Mouse (Mus musculus): ENCODE data around the gene Csgalnact2. TPM values are rescaled to one million over a fixed set of nuclear protein-coding genes. Genes with fewer than 3 reads are reported as not detected.
A peak's percentile ranks its signal among the peaks of the same experiment; 100 is the strongest.

Csgalnact2 gene
- total and polyA plus RNA-seq, 3 experiments: 2.2 to 6.4 (median 3.0) TPM

DNA sequence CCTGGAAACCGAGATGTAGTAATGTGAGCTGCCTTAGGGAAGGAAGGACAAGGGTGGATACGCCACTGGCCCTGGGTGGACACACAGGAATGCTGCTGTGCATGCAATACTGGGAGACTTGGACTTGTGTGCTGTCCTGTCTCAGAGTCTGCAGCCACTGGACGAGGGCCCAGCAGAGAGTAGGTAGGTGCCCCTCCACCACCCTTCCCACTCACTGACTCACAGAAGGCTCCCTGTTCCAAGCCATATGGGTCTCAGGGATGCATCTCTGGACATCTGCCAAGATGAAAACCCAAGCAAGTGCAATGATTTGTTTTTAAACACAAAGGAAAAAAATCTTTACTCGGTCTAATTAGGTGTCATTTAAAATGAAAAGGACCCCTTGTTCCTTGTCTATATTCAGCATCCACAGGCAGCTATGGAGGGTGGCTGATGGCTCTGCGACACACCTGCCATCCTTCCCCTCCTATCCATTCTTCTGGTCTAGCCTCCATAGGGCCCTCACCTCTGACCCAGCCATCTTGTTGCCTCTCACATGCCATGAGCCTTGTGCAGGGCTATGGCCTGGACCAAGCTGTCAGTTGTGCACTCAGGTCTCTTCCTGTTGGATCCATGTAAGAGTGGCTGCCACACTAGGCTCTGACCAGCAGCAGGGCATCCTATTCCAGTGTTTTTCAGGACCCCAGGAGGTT lies 68.5 kb downstream of the Csgalnact2 start:
- H3K36me3 ChIP-seq (replicated peaks in 1 of 2; ENCODE audit: control insufficient read depth in 1 of 2, insufficient read depth in 1 of 2, low read length in 1 of 2): no peaks in the 10 kb centered on the region
- no peak overlapping the region for H3K27ac ChIP-seq (ENCODE audit: insufficient read depth, low read depth)
- H3K79me2 ChIP-seq (replicated peaks; ENCODE audit: control insufficient read depth, extremely low read depth, insufficient read depth, poor library complexity, severe bottlenecking): no peaks in the 10 kb centered on the region
- H3K4me3 ChIP-seq (replicated peaks in 1 of 3; ENCODE audit: low read depth in 2 of 3, low read length in 2 of 3, poor library complexity in 1 of 3): no peak overlapping the region
- no peak overlapping the region for H3K9ac ChIP-seq (ENCODE audit: insufficient read depth, low read depth)
- H3K4me2 ChIP-seq (ENCODE audit: insufficient read depth, low read depth, poor library complexity, severe bottlenecking): no peak overlapping the region
- H3K4me1 ChIP-seq (ENCODE audit: control insufficient read depth in 1 of 2, insufficient read depth in 2 of 2): peaks cover 0 to 9% of the 10 kb centered on the region in 2 experiments; a peak in 2 of 4 replicates
- DNase-seq (ENCODE audit: extremely low read depth): no peak
- in situ Hi-C loops (cut with MboI; ENCODE audit: low pct_ligation_motif_present, low pct_unique_long_range_greater_than_20kb, low sequenced_read_pairs): no loop called here
- no peaks in the 10 kb centered on the region for H3K9me3 ChIP-seq (replicated peaks; ENCODE audit: low read length)
- TF ChIP-seq MAZ (IDR thresholded peaks at IDR 0.05; ENCODE audit: low read depth, low read length): no peak
- TF ChIP-seq RCOR1 (conservative IDR thresholded peaks at IDR 0.05; ENCODE audit: low read depth, low read length): no peak
- TF ChIP-seq SIN3A (IDR thresholded peaks at IDR 0.05; ENCODE audit: low read length): no peak
- no peak for TF ChIP-seq UBTF (IDR thresholded peaks at IDR 0.05; ENCODE audit: low read depth, low read length)
- TF ChIP-seq TCF12 (IDR thresholded peaks at IDR 0.05; ENCODE audit: low read depth, low read length): no peak
- TF ChIP-seq CHD2 (IDR thresholded peaks at IDR 0.05; ENCODE audit: low read length): no peak
- peaks cover 87% of the 10 kb centered on the region for H3K27me3 ChIP-seq (replicated peaks)
- dilution Hi-C loops (cut with MboI; ENCODE audit: extremely low pct_ligation_motif_present, extremely low pct_unique_long_range_greater_than_20kb, low sequenced_read_pairs): no loop called here

DNA sequence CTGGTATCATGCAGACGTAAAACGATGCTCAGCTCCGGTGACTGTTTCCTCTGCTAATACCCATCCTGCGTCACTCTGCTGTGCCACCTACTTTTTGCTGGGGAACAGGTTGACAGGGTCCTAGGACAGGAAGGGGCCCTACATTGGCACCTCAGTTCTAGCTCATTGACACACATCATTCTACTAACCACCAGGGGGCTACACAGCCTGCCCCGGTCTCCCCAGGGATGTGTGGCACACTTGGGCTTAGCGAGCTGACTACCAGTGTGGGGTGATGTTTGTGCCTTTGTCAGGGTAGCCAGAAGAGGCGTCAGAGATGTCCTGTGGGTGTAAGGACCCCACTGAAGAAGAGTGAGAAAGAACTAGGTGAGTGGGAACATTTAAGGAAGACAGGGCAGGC lies 71.2 kb downstream of the Csgalnact2 start:
- TF ChIP-seq CTCF (conservative IDR thresholded peaks at IDR 0.05 in 1 of 2, IDR thresholded peaks at IDR 0.05 in 1 of 2; ENCODE audit: low read depth in 2 of 2, low read length in 2 of 2) (peak in 1 of 2 experiments; percentile 61; a peak in 2 of 4 replicates), POLR2AphosphoS2 (IDR thresholded peaks at IDR 0.05; ENCODE audit: low read depth, low read length) (no peak), BHLHE40 (IDR thresholded peaks at IDR 0.05; ENCODE audit: low read depth, low read length) (no peak), JUN (IDR thresholded peaks at IDR 0.05; ENCODE audit: insufficient read depth, low read depth, low read length) (no peak), RAD21 (IDR thresholded peaks at IDR 0.05; ENCODE audit: low read depth, low read length) (peak; percentile 2), ELF1 (IDR thresholded peaks at IDR 0.05; ENCODE audit: low read depth, low read length) (no peak), SMC3 (IDR thresholded peaks at IDR 0.05; ENCODE audit: low read depth, low read length) (peak; percentile 38; the same call in 1 of the 2 replicates), MAZ (IDR thresholded peaks at IDR 0.05; ENCODE audit: low read depth, low read length) (no peak)
- peaks cover 0 to 9% of the 10 kb centered on the region in 2 experiments; a peak in 2 of 4 replicates for H3K4me1 ChIP-seq (ENCODE audit: control insufficient read depth in 1 of 2, insufficient read depth in 2 of 2)
- in situ Hi-C loops (cut with MboI; ENCODE audit: low pct_ligation_motif_present, low pct_unique_long_range_greater_than_20kb, low sequenced_read_pairs): no loop called here
- no peaks in the 10 kb centered on the region for H3K79me2 ChIP-seq (replicated peaks; ENCODE audit: control insufficient read depth, extremely low read depth, insufficient read depth, poor library complexity, severe bottlenecking)
- no peaks in the 10 kb centered on the region for H3K36me3 ChIP-seq (replicated peaks in 1 of 2; ENCODE audit: control insufficient read depth in 1 of 2, insufficient read depth in 1 of 2, low read length in 1 of 2)
- no peak overlapping the region for H3K9ac ChIP-seq (ENCODE audit: insufficient read depth, low read depth)
- H3K4me2 ChIP-seq (ENCODE audit: insufficient read depth, low read depth, poor library complexity, severe bottlenecking): no peak overlapping the region
- dilution Hi-C loops (cut with MboI; ENCODE audit: extremely low pct_ligation_motif_present, extremely low pct_unique_long_range_greater_than_20kb, low sequenced_read_pairs): no loop called here
- peak; percentile 15 for DNase-seq (ENCODE audit: extremely low read depth)
- H3K4me3 ChIP-seq (replicated peaks in 1 of 3; ENCODE audit: low read depth in 2 of 3, low read length in 2 of 3, poor library complexity in 1 of 3): no peak overlapping the region
- peaks cover 88% of the 10 kb centered on the region for H3K27me3 ChIP-seq (replicated peaks)
- no peak overlapping the region for H3K27ac ChIP-seq (ENCODE audit: insufficient read depth, low read depth)
- H3K9me3 ChIP-seq (replicated peaks; ENCODE audit: low read length): no peaks in the 10 kb centered on the region
